Mouse (Mus musculus) midbrain, embryonic 10.5 days (tissue): ENCODE measurements at regions not wholly inside any gene's neighbourhood (a gene's known extent, or its start where the extent isn't known, plus 50 kb on each side); places are given as distances from the start of the nearest gene placed in this dataset.

Source experiments
- DNase-seq: peaks from one replicate; pipeline ENCODE4 v3.0.0-alpha.2; 2017; ENCODE audit warnings: low spot score
- H3K27ac ChIP-seq: fragments of 300-500 bp; sonication (generic); replicated peaks from 2 replicates; pipeline ENCODE4 v1.5.1; 2016; ENCODE audit warnings: mild to moderate bottlenecking
- H3K27me3 ChIP-seq: fragments of 300-500 bp; sonication (generic); 2 replicates; pipeline ENCODE4 v1.6.1; 2016; ENCODE audit warnings: low read depth, mild to moderate bottlenecking; ENCODE audit not compliant: poor library complexity, severe bottlenecking
- H3K36me3 ChIP-seq: fragments of 300-500 bp; sonication (generic); 2 replicates; pipeline ENCODE4 v1.6.1; 2016; ENCODE audit warnings: mild to moderate bottlenecking, moderate library complexity
- H3K4me1 ChIP-seq: fragments of 300-500 bp; sonication (generic); 2 replicates; pipeline ENCODE4 v1.6.1; 2016
- H3K4me3 ChIP-seq: fragments of 300-500 bp; sonication (generic); 2 replicates; pipeline ENCODE4 v1.5.1; 2016; ENCODE audit warnings: mild to moderate bottlenecking, moderate library complexity
- H3K9me3 ChIP-seq: fragments of 300-500 bp; sonication (generic); replicated peaks from 2 replicates; pipeline ENCODE4 v1.6.1; 2016; ENCODE audit warnings: mild to moderate bottlenecking
- WGBS: fragments of 180-500 bp; shearing (Covaris S2); methylation state at CpG from one replicate; pipeline ENCODE4 v1.1.7; 2016; 5-methylcytosine and 5-hydroxymethylcytosine counted together

GRCm38 (mm10) chr17:48870443-48870842 lies 61.7 kb upstream of the Lrfn2 start:
- no peaks in the 10 kb centered on the region for H3K9me3 ChIP-seq
- no peaks in the 10 kb centered on the region for H3K36me3 ChIP-seq
- WGBS = 77% methylated on average over 6 of the region's 6 CpGs
- no peaks in the 10 kb centered on the region for H3K27me3 ChIP-seq
- H3K27ac ChIP-seq = peak overlapping the region; percentile 52; the same call in 1 of the 2 replicates
- H3K4me3 ChIP-seq = no peak overlapping the region
- peaks cover 9% of the 10 kb centered on the region for H3K4me1 ChIP-seq
- DNase-seq = no peak

GRCm38 (mm10) chr17:48877505-48877904 lies 54.7 kb upstream of the Lrfn2 start:
- peaks cover 10% of the 10 kb centered on the region for H3K4me1 ChIP-seq
- no peak overlapping the region for H3K27ac ChIP-seq
- DNase-seq = no peak
- H3K4me3 ChIP-seq = no peak overlapping the region
- H3K36me3 ChIP-seq = no peaks in the 10 kb centered on the region
- 85% methylated on average over 8 of the region's 8 CpGs for WGBS
- H3K9me3 ChIP-seq = no peaks in the 10 kb centered on the region
- H3K27me3 ChIP-seq = no peaks in the 10 kb centered on the region; the same call in 1 of the 2 replicates

GRCm38 (mm10) chr17:48880590-48880989 lies 51.6 kb upstream of the Lrfn2 start:
- H3K4me1 ChIP-seq = peaks cover 10% of the 10 kb centered on the region
- no peak overlapping the region for H3K4me3 ChIP-seq
- no peaks in the 10 kb centered on the region for H3K9me3 ChIP-seq
- no peaks in the 10 kb centered on the region; the same call in 1 of the 2 replicates for H3K27me3 ChIP-seq
- 86% methylated on average over 3 of the region's 3 CpGs for WGBS
- DNase-seq = no peak
- no peak overlapping the region for H3K27ac ChIP-seq
- H3K36me3 ChIP-seq = no peaks in the 10 kb centered on the region

GRCm38 (mm10) chr17:48881946-48882345 lies 50.2 kb upstream of the Lrfn2 start:
- DNase-seq = no peak
- Histone ChIP-seq H3K9me3 (no peaks in the 10 kb centered on the region), H3K4me1 (peaks cover 10% of the 10 kb centered on the region), H3K36me3 (no peaks in the 10 kb centered on the region), H3K27ac (no peak overlapping the region), H3K27me3 (no peaks in the 10 kb centered on the region; the same call in 1 of the 2 replicates), H3K4me3 (no peak overlapping the region)
- WGBS = 85% methylated on average over 5 of the region's 5 CpGs
